Mouse (Mus musculus) kidney, embryonic 15.5 days (tissue): ENCODE results near the gene Kcng1. TPM values are rescaled to one million over a fixed set of nuclear protein-coding genes. Genes with fewer than 3 reads are reported as not detected.

ENCODE experiments used
- ATAC-seq: fragments of 200-750 bp; cut with Nextera tagmentation; replicated peaks from 2 replicates; pipeline ENCODE4 v1.8.0; 2017; ENCODE audit warnings: moderate TSS enrichment; ENCODE audit not compliant: low FRiP score
- H3K27ac ChIP-seq: fragments of 300-500 bp; sonication (generic); 2 replicates; pipeline ENCODE4 v1.5.1; 2015; ENCODE audit warnings: mild to moderate bottlenecking, inconsistent platforms
- H3K27me3 ChIP-seq: fragments of 300-500 bp; sonication (generic); 2 replicates; pipeline ENCODE4 v1.6.1; 2015; ENCODE audit warnings: inconsistent platforms
- H3K36me3 ChIP-seq: fragments of 300-500 bp; sonication (generic); 2 replicates; pipeline ENCODE4 v1.6.1; 2015; ENCODE audit warnings: inconsistent platforms
- H3K4me1 ChIP-seq: fragments of 300-500 bp; sonication (generic); 2 replicates; pipeline ENCODE4 v1.6.1; 2015; ENCODE audit warnings: inconsistent platforms
- H3K4me2 ChIP-seq: fragments of 300-500 bp; sonication (generic); 2 replicates; pipeline ENCODE4 v1.6.1; 2015; ENCODE audit warnings: moderate library complexity, mild to moderate bottlenecking, inconsistent platforms
- H3K4me3 ChIP-seq: fragments of 300-500 bp; sonication (generic); replicated peaks from 2 replicates; pipeline ENCODE4 v1.5.1; 2015; ENCODE audit warnings: mild to moderate bottlenecking, inconsistent platforms
- H3K9ac ChIP-seq: fragments of 300-500 bp; sonication (generic); 2 replicates; pipeline ENCODE4 v1.6.1; 2015; ENCODE audit warnings: mild to moderate bottlenecking, inconsistent platforms
- H3K9me3 ChIP-seq: fragments of 300-500 bp; sonication (generic); replicated peaks from 2 replicates; pipeline ENCODE4 v1.6.1; 2016; ENCODE audit warnings: inconsistent platforms
- WGBS: fragments of 180-500 bp; shearing (Covaris S2); methylation state at CpG from one replicate; pipeline ENCODE4 v1.1.7; 2015; ENCODE audit warnings: mixed read lengths; 5-methylcytosine and 5-hydroxymethylcytosine counted together
- polyA plus RNA-seq: library from polyadenylated mRNA; unstranded; fragments of >200 nt; fragmentation: Nextera tagmentation; extraction: Ambion mirVana; gene quantifications from 2 replicates; pipeline ENCODE4 v1.2.1, GENCODE M21; 2015

Kcng1 gene
- polyA plus RNA-seq, 1 experiment from 2014 or later: 3.1 TPM

DNA sequence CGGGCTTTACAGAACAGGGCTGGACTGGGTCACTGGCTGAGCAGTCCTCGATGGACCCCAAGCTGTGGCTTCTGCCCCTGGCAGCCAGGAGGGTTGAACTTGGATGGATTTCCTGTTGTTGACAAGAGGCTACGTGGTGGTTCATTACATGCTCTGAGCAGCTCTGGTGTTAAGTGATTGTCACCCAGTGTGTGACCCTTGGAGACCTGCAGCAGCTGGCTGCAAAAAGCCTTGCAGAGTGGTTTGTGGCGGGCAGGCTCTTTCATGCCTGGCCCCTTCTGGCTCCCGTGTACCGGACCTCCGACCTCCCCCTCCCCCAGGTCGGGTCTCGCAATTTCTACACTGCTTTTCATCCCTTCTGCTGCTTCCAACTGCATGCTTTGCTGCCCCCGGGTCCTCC, 10.5 kb upstream of the Kcng1 start:
- Histone ChIP-seq H3K4me2 (peak overlapping the region; percentile 18), H3K4me1 (peaks cover 13% of the 10 kb centered on the region), H3K9me3 (no peaks in the 10 kb centered on the region), H3K27me3 (0 out of 2 replicates have a peak, but pooled peaks cover 2% of the 10 kb centered on the region), H3K36me3 (no peaks in the 10 kb centered on the region), H3K4me3 (no peak overlapping the region), H3K27ac (no peak overlapping the region), H3K9ac (no peak overlapping the region)
- WGBS: 6% methylated on average over 10 of the region's 10 CpGs
- 0 out of 2 replicates have a peak, but pooled peaks have one; percentile 40 for ATAC-seq

DNA sequence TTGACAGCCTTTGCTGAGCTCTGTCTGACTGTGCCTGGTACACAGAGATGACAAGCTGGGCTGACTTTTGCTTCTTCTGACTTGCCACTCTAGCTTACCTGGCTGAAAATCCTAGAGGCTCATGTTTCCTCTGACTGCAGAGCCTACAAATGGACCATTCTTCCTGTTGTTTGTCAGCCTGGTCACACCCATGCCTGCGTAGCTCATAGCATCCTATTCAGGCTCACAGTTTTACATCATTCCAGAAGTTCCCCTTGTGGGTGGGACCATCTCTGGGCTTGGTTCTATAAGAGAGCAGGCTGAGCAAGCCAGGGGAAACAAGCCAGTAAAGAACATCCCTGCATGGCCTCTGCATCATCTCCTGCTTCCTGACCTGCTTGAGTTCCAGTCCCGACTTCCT, 8.3 kb upstream of the Kcng1 start:
- peaks cover 13% of the 10 kb centered on the region for H3K4me1 ChIP-seq
- no peaks in the 10 kb centered on the region for H3K36me3 ChIP-seq
- ATAC-seq: no peak
- H3K4me2 ChIP-seq: no peak overlapping the region
- WGBS: 72% methylated on average over 2 of the region's 2 CpGs
- H3K9ac ChIP-seq: no peak overlapping the region
- H3K4me3 ChIP-seq: no peak overlapping the region
- H3K9me3 ChIP-seq: no peaks in the 10 kb centered on the region; the same call in 1 of the 2 replicates
- H3K27ac ChIP-seq: no peak overlapping the region
- 0 out of 2 replicates have a peak, but pooled peaks cover 2% of the 10 kb centered on the region for H3K27me3 ChIP-seq

DNA sequence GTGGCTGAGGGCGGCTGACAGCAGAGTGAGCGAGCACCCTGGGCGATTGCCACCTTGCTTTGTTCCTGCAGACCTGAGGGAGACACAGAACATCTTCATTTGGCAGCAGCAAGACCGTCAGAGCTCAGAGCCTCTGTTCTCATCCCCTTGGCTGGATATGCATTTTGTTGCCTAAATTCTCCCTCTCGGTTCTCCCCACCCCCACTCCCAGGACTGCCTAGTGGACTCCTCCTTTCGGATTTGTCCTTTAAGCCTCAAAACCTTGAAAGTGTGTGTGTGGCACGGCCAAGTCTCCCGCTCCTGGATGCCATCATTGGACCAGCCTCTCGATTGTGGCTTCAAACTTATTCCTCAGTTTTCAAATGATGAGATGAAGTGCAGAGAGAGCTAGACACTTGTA, 7.5 kb upstream of the Kcng1 start:
- Histone ChIP-seq H3K27ac (no peak overlapping the region), H3K4me1 (peaks cover 13% of the 10 kb centered on the region), H3K27me3 (peaks cover 6% of the 10 kb centered on the region; the same call in 1 of the 2 replicates), H3K36me3 (no peaks in the 10 kb centered on the region), H3K9ac (no peak overlapping the region), H3K4me2 (no peak overlapping the region), H3K4me3 (no peak overlapping the region), H3K9me3 (no peaks in the 10 kb centered on the region; the same call in 1 of the 2 replicates)
- no peak for ATAC-seq
- WGBS: 61% methylated on average over 9 of the region's 9 CpGs

DNA sequence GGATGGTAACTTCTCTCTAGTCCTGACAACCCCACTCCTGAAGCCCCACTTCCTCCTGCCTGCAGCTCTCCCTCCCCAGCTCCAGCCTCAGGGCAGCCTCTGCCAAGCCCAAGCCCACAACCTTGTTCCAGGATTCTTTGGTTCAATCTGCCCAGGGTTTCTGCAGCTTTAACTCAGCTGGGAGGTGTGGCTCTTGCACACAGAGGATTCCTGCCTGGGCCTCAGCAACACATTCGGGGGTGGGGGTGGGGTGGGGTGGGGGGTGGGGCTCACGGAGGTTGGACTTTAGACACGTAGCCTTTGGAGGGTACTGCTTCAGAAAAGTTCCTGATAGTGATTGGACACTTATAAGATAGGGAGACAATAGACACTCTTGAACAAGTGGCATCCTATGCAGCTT, 5.5 kb upstream of the Kcng1 start:
- 21% methylated on average over 3 of the region's 3 CpGs for WGBS
- no peak overlapping the region for H3K4me2 ChIP-seq
- no peak overlapping the region for H3K27ac ChIP-seq
- peaks cover 18% of the 10 kb centered on the region for H3K27me3 ChIP-seq
- ATAC-seq: no peak
- peaks cover 7% of the 10 kb centered on the region for H3K4me1 ChIP-seq
- no peak overlapping the region for H3K4me3 ChIP-seq
- H3K36me3 ChIP-seq: no peaks in the 10 kb centered on the region
- H3K9ac ChIP-seq: no peak overlapping the region
- H3K9me3 ChIP-seq: no peaks in the 10 kb centered on the region; the same call in 1 of the 2 replicates

DNA sequence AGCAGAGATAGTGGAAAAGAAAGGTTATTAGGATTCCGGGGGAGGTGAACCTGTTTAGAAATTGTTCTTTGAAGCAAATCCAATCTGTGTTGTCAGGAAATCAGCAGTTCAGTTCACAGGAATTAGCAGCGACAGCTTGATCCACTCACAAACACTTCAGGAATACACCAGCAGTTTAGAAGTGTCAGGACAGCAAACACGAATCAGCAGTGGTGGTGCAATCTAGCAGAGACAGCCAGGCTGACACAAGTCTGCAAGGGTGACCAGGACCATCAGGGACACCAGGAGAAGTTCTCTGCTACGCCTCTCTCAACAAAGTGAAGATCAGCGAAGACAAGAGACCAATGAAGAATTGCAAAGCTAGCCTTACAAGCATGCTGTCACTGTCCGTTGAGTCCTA, 3.6 kb upstream of the Kcng1 start:
- Histone ChIP-seq H3K4me3 (no peak overlapping the region), H3K27me3 (peaks cover 36% of the 10 kb centered on the region), H3K4me1 (peaks cover 21% of the 10 kb centered on the region), H3K36me3 (no peaks in the 10 kb centered on the region), H3K9ac (no peak overlapping the region), H3K27ac (no peak overlapping the region), H3K9me3 (no peaks in the 10 kb centered on the region; the same call in 1 of the 2 replicates), H3K4me2 (no peak overlapping the region)
- ATAC-seq: no peak
- WGBS: 80% methylated on average over 6 of the region's 6 CpGs

DNA sequence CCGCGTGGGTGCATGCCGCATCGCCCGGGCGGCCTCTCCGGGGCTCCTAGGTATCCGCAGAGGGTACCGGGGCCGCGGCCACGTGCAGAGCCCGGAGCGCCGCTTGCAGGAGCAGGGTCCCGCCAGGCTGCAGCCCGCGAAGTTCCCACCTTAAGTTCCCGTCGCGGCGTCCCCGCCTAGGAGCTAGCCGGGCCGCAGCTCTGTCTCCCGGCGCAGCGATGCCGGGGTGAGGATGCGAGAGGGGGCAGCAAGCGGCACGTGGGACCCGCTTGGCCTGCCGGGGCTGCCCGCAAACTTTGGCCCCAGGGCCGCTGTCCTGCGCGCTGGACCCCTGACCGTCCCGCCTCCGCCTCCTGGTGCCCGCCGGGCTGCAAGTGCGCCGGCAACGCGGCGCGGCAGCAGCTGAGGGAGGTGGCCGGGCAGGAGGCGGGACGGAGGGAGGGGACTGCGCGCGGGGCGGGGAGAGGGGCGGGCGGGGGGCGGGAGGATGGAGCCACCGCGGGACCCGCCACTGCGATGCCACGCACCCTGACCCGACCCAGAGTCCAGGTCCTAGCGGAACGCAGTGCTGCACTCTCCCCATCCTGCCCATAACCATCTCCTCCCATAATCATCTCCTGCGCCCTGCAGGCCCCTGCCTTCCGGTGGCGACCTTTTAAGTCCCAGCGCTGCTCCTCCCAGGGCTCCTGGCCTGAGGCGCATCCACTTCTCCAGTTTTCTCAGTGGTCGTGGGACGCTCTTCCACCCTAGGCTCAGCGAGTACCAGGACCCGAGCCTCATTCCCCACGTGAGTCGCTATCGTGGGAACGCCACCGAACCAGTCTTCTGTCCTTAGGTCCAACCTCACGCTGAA, 581 bp downstream of the Kcng1 start:
- peaks cover 27% of the 10 kb centered on the region for H3K4me1 ChIP-seq
- H3K27me3 ChIP-seq: peaks cover 73% of the 10 kb centered on the region
- peak; percentile 84 for ATAC-seq
- H3K27ac ChIP-seq: no peak overlapping the region
- peak overlapping the region; percentile 49 for H3K9ac ChIP-seq
- H3K9me3 ChIP-seq: no peaks in the 10 kb centered on the region; the same call in 1 of the 2 replicates
- H3K36me3 ChIP-seq: no peaks in the 10 kb centered on the region
- 1% methylated on average over 75 of the region's 82 CpGs for WGBS
- H3K4me2 ChIP-seq: peak overlapping the region; percentile 96
- H3K4me3 ChIP-seq: peak overlapping the region; percentile 57

DNA sequence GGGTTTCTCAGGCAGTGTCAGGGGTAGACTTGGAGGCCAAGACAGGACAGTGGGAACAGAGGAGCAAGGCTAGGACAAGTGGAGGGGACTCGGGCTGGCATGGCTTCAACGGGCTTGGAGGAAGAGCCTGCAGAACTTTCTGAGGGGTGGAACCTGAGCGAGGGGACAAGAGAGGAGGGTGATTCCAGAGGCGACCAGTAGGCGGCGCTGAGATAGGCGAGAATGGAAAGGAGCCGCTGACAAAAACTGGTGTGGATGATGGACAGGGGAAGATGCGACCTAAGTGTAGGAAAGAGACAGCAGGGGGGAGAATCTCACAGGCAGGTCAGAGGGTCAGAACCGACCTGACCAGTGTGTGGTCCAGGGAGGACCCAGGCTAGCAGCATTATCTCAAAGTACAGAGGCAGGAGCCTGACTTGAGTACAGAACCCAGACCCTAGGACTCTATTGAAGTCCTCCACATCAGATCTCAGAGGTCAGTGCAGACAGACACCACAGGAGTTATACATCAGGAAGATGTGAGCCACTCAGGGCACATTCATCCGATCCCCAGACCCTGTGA, 7.1 kb downstream of the Kcng1 start:
- no peak overlapping the region for H3K4me2 ChIP-seq
- peaks cover 63% of the 10 kb centered on the region for H3K27me3 ChIP-seq
- no peak for ATAC-seq
- H3K27ac ChIP-seq: no peak overlapping the region
- H3K4me1 ChIP-seq: 0 out of 2 replicates have a peak, but pooled peaks cover 5% of the 10 kb centered on the region
- no peaks in the 10 kb centered on the region for H3K9me3 ChIP-seq
- no peak overlapping the region for H3K9ac ChIP-seq
- no peak overlapping the region for H3K4me3 ChIP-seq
- no peaks in the 10 kb centered on the region for H3K36me3 ChIP-seq
- WGBS: 11% methylated on average over 11 of the region's 11 CpGs

DNA sequence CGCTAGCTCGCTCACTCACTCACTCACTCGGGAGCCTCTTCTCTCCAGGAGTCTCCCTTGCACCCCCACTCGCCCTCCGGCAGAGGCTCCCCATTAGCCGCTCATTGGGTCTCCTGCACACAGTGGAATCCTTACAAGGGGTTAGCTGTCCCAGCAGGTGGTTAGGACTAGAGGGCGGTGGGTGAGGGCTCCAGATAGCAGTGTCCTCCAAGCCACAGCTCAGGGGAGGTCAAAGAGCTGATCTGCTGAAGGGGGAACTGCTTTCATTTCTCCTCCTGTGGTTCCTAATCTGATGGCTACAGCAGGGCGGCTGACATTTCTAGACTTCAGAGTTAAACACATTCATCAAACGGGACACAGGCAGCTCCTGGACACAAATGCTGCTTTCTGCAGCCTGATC, 8.1 kb downstream of the Kcng1 start:
- H3K27me3 ChIP-seq: peaks cover 61% of the 10 kb centered on the region
- H3K9me3 ChIP-seq: no peaks in the 10 kb centered on the region
- H3K9ac ChIP-seq: no peak overlapping the region
- no peaks in the 10 kb centered on the region for H3K36me3 ChIP-seq
- H3K4me3 ChIP-seq: no peak overlapping the region
- no peak for ATAC-seq
- H3K4me1 ChIP-seq: 0 out of 2 replicates have a peak, but pooled peaks cover 8% of the 10 kb centered on the region
- no peak overlapping the region for H3K27ac ChIP-seq
- no peak overlapping the region for H3K4me2 ChIP-seq
- WGBS: 40% methylated on average over 9 of the region's 9 CpGs

DNA sequence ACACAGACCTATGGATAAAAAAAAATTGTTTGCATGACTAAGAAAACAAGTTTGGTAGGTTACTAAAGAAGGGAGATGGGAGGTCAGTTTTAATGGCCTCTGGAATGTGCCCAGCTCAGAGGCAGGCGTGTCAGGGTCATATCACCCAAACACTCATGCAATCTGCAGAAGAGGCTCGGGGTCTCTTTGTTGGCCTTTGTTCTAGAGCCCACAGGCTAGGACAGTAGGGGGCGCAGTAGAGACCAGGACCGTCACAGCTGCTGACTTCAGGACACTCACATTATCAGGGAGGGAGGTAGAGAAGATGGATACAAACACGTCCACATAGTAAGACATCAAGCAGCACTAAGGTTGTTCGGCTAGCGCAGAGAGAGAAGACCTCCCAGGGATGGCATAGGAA, 13.5 kb downstream of the Kcng1 start:
- 35% methylated on average over 7 of the region's 7 CpGs for WGBS
- Histone ChIP-seq H3K4me1 (0 out of 2 replicates have a peak, but pooled peaks cover 8% of the 10 kb centered on the region), H3K27ac (no peak overlapping the region), H3K27me3 (peaks cover 20% of the 10 kb centered on the region), H3K4me3 (0 out of 2 replicates have a peak overlapping the region, but pooled peaks have one; percentile 6), H3K9ac (no peak overlapping the region), H3K36me3 (no peaks in the 10 kb centered on the region), H3K9me3 (no peaks in the 10 kb centered on the region), H3K4me2 (peak overlapping the region; percentile 48)
- no peak for ATAC-seq

DNA sequence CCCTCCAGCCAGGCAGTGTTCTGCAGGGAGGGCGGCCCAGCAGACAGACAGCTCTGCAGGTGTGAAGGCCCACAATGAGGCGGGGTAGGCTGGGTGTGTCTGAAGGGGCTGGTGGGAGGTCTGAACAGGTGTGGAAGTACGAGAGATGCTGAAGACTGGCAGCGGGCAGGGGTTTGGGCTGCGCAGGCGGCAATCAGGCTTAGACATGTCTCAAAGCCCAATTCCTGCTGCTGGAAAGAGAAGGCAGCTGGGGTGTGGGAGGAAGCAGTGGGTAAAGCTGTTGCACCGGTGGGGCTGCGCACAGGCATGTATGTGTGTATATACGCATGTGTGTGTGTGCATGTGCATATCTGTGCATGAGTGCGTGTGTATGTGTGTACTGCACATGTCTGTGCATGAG, 20.6 kb downstream of the Kcng1 start:
- H3K27me3 ChIP-seq: peaks cover 13% of the 10 kb centered on the region
- H3K4me1 ChIP-seq: 0 out of 2 replicates have a peak, but pooled peaks cover 4% of the 10 kb centered on the region
- H3K9me3 ChIP-seq: no peaks in the 10 kb centered on the region
- H3K27ac ChIP-seq: no peak overlapping the region
- no peak overlapping the region for H3K4me3 ChIP-seq
- 92% methylated on average over 10 of the region's 10 CpGs for WGBS
- H3K36me3 ChIP-seq: no peaks in the 10 kb centered on the region
- H3K9ac ChIP-seq: no peak overlapping the region
- no peak for ATAC-seq
- no peak overlapping the region for H3K4me2 ChIP-seq

DNA sequence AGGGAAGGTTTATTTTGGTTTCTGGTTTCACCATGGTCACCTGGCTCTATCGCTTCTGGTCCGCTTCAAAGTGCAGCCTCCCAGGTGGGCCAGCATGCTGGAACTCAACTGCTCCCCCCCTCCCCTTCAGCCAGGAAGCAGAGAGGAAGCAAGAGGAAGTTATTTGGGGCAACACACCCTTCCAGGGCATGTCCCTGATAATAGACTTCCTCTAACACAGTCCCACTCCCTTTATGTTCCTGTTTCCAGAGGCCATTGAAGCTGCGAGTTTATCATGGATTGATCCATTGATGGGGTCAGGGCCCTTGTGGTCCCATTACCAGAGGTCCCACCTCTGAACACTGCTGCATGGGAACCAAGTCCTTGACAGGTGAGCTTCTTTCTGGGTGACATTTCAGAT, 21.4 kb downstream of the Kcng1 start:
- H3K4me3 ChIP-seq: no peak overlapping the region
- WGBS: 74% methylated on average over 3 of the region's 3 CpGs
- H3K27me3 ChIP-seq: peaks cover 13% of the 10 kb centered on the region
- H3K9ac ChIP-seq: no peak overlapping the region
- H3K4me2 ChIP-seq: no peak overlapping the region
- no peaks in the 10 kb centered on the region for H3K36me3 ChIP-seq
- H3K27ac ChIP-seq: no peak overlapping the region
- no peaks in the 10 kb centered on the region for H3K9me3 ChIP-seq
- 0 out of 2 replicates have a peak, but pooled peaks cover 4% of the 10 kb centered on the region for H3K4me1 ChIP-seq
- no peak for ATAC-seq

DNA sequence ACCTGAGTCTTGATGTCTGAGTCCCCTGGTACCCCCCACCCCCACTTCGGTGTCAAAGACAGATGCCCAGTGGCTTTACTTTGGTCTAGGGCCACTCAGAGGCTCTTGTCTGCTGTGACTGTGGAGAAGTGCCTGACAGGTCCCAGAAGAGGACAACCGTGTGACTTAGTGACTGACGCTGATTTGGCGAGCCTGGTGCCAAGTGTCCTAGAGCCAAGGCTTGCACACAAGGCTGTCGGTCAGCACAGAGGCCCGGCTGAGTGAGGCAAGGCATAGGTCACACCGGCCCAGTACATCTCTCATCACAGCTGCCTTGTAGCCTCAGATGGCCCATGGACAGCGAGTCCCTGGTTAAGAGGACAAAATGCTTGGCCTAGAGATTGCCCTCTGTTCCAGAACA, 22.5 kb downstream of the Kcng1 start:
- Histone ChIP-seq H3K27ac (no peak overlapping the region), H3K36me3 (no peaks in the 10 kb centered on the region), H3K9me3 (no peaks in the 10 kb centered on the region), H3K4me3 (no peak overlapping the region), H3K4me2 (no peak overlapping the region), H3K9ac (no peak overlapping the region), H3K4me1 (0 out of 2 replicates have a peak, but pooled peaks cover 4% of the 10 kb centered on the region), H3K27me3 (peaks cover 13% of the 10 kb centered on the region)
- ATAC-seq: no peak
- WGBS: 92% methylated on average over 8 of the region's 8 CpGs
